Mouse (Mus musculus) ES-Bruce4 (cell line): ENCODE results near the gene Gm17467. TPM values are rescaled to one million over a fixed set of nuclear protein-coding genes. Genes with fewer than 3 reads are reported as not detected.
"Not testable (repeated sequence)": the region's sequence is repeated elsewhere in the genome, so short reads cannot be mapped to it uniquely, and the experiment has no call there.

Experiments used
- H3K27ac ChIP-seq: 2 replicates; pipeline ENCODE4 v1.5.1; 2012; ENCODE audit warnings: low read length, inconsistent platforms; ENCODE audit not compliant: insufficient read depth
- H3K27me3 ChIP-seq: 2 replicates; pipeline ENCODE4 v1.6.1; 2012; ENCODE audit warnings: mild to moderate bottlenecking, low read length, inconsistent platforms; ENCODE audit not compliant: control insufficient read depth, poor library complexity, insufficient read depth, severe bottlenecking
- H3K36me3 ChIP-seq: 2 replicates; pipeline ENCODE4 v1.6.1; 2012; ENCODE audit warnings: inconsistent platforms, mild to moderate bottlenecking, low read length, moderate library complexity; ENCODE audit not compliant: control insufficient read depth, poor library complexity, insufficient read depth, severe bottlenecking
- H3K4me1 ChIP-seq: one replicate; pipeline ENCODE4 v1.8.1; 2011; ENCODE audit warnings: low read length; ENCODE audit not compliant: control insufficient read depth, insufficient read depth
- H3K4me3 ChIP-seq: 2 replicates; pipeline ENCODE4 v1.5.1; 2011; ENCODE audit warnings: low read depth, mild to moderate bottlenecking, low read length
- H3K9ac ChIP-seq: 2 replicates; pipeline ENCODE4 v1.6.1; 2012; ENCODE audit warnings: low read depth, mild to moderate bottlenecking, inconsistent platforms; ENCODE audit not compliant: poor library complexity, severe bottlenecking
- H3K9me3 ChIP-seq: replicated peaks from 2 replicates; pipeline ENCODE4 v1.6.1; 2012; ENCODE audit warnings: mild to moderate bottlenecking, low read length, inconsistent platforms; ENCODE audit not compliant: control insufficient read depth, poor library complexity, insufficient read depth, severe bottlenecking
- polyA plus RNA-seq: library from polyadenylated mRNA; stranded (reverse); fragments of >200 nt; gene quantifications from 2 replicates; pipeline ENCODE4 v1.2.4, GENCODE M21; 2011; ENCODE audit warnings: low read depth; ENCODE audit not compliant: missing spikeins, insufficient read depth, insufficient read length

Gm17467 gene
- not detected in 2 replicates for polyA plus RNA-seq

DNA sequence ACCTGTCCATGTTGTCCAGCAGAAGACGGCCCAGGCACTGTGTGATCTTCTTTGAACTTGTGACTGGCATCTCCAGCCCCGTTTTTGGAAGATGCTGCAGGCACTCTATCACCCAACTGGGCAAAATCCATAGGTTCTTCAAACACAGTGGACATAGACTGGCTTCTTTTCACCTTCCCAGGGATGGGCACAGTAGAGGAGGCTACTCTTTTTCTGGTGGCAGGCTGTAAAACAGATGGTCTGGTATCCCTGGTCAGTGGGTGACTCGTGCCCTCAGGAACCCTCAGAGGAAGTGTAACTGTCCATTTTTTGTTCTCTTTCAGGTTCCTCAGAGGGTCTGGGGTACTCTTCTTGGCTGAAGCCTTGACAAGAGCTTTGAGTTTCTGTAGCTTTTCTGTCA is at the start of gene Gm17467:
Gm17467 (minus strand) TSS at position 101 of the 400 bp plus-strand sequence.
- not testable (repeated sequence) for H3K36me3 ChIP-seq, H3K9ac ChIP-seq, H3K27ac ChIP-seq, H3K9me3 ChIP-seq, H3K27me3 ChIP-seq, H3K4me1 ChIP-seq, H3K4me3 ChIP-seq

Other genes with a start within 250 kb of the Gm17467 start
- gene Cldn34c2, start 123.1 kb downstream of the Gm17467 start, polyA plus RNA-seq, result 1.1 and 1.7 TPM in 2 replicates
- gene Cldn34c3, start 88.9 kb upstream of the Gm17467 start, polyA plus RNA-seq, result not detected in 2 replicates